Mouse (Mus musculus) liver, adult 2 months (tissue): ENCODE measurements around the gene Fam129c. TPM values are rescaled to one million over a fixed set of nuclear protein-coding genes. Genes with fewer than 3 reads are reported as not detected.
A peak's percentile ranks its signal among the peaks of the same experiment; 100 is the strongest.

ENCODE experiments used
- DNase-seq: peaks from one replicate; pipeline ENCODE4 v3.0.0-alpha.2; 2011; ENCODE audit warnings: low read depth, low spot score; ENCODE audit errors: extremely low read depth
- H3K27ac ChIP-seq: fragments of 200-500 bp; replicated peaks from 2 replicates; pipeline ENCODE4 v1.5.1; 2012; ENCODE audit warnings: low read depth, mild to moderate bottlenecking, control low read depth, inconsistent platforms, low read length; ENCODE audit not compliant: insufficient read depth
- H3K27me3 ChIP-seq: fragments of 200-500 bp; 2 replicates; pipeline ENCODE4 v1.6.1; 2012; ENCODE audit warnings: mild to moderate bottlenecking, moderate library complexity, low read length, inconsistent platforms; ENCODE audit not compliant: control insufficient read depth, insufficient read depth
- H3K36me3 ChIP-seq: fragments of 200-500 bp; 2 replicates; pipeline ENCODE4 v1.6.1; 2012; ENCODE audit warnings: low read length, inconsistent platforms; ENCODE audit not compliant: control insufficient read depth, insufficient read depth
- H3K4me1 ChIP-seq: fragments of 200-500 bp; 2 replicates; pipeline ENCODE4 v1.6.1; 2011; ENCODE audit warnings: low read length; ENCODE audit not compliant: control insufficient read depth, insufficient read depth
- H3K4me3 ChIP-seq: fragments of 200-500 bp; 2 replicates; pipeline ENCODE4 v1.5.1; 2011; ENCODE audit warnings: low read depth, mild to moderate bottlenecking, control low read depth, low read length, moderate library complexity; ENCODE audit not compliant: insufficient read depth
- H3K79me2 ChIP-seq: fragments of 200-500 bp; 2 replicates; pipeline ENCODE4 v1.6.1; 2012; ENCODE audit warnings: inconsistent platforms, mild to moderate bottlenecking, low read length, moderate library complexity; ENCODE audit not compliant: control insufficient read depth, insufficient read depth
- H3K9ac ChIP-seq: fragments of 200-500 bp; 2 replicates; pipeline ENCODE4 v1.6.1; 2012; ENCODE audit warnings: low read depth, mild to moderate bottlenecking, control low read depth, inconsistent platforms, low read length
- CTCF ChIP-seq: fragments of 200-500 bp; IDR thresholded peaks from 2 replicates; pipeline ENCODE4 v1.5.1; 2011; ENCODE audit warnings: low read depth, low read length, control low read depth
- POLR2A ChIP-seq: fragments of 200-500 bp; IDR thresholded peaks from 2 replicates; pipeline ENCODE4 v1.6.1; 2011; ENCODE audit warnings: low read length, control low read depth; ENCODE audit not compliant: insufficient read depth; ENCODE audit errors: extremely low read depth
- WGBS: fragments of 180-500 bp; shearing (Covaris S2); methylation state at CpG from one replicate; pipeline ENCODE4 v1.1.7; 2018; 5-methylcytosine and 5-hydroxymethylcytosine counted together
- polyA plus RNA-seq: library from polyadenylated mRNA; depleted of rRNA; stranded (reverse); fragments of >200 nt; gene quantifications from 2 replicates; pipeline ENCODE4 v1.2.3, GENCODE M21; 2012; rRNA removed
- total RNA-seq: library from RNA; depleted of rRNA; stranded (reverse); fragments of >200 nt; gene quantifications from 2 replicates; pipeline ENCODE4 v1.2.3, GENCODE M21; 2014; rRNA removed

The Fam129c gene
- total and polyA plus RNA-seq, 2 experiments: 0.73 to 0.92 TPM

GRCm38 (mm10) chr8:71633981-71634667, 36.7 kb downstream of the Fam129c start:
- Histone ChIP-seq H3K27me3 (0 out of 2 replicates have a peak, but pooled peaks cover 3% of the 10 kb centered on the region), H3K36me3 (no peaks in the 10 kb centered on the region), H3K79me2 (no peaks in the 10 kb centered on the region), H3K27ac (no peak overlapping the region), H3K4me1 (no peaks in the 10 kb centered on the region), H3K9ac (no peak overlapping the region), H3K4me3 (no peak overlapping the region)
- peak; percentile 47 for DNase-seq
- WGBS: 7% methylated on average over 26 of the region's 26 CpGs
- TF ChIP-seq CTCF (no peak), POLR2A (no peak)

GRCm38 (mm10) chr8:71637149-71638095, 40.0 kb downstream of the Fam129c start:
- Histone ChIP-seq H3K27ac (no peak overlapping the region), H3K79me2 (no peaks in the 10 kb centered on the region), H3K4me3 (no peak overlapping the region), H3K27me3 (0 out of 2 replicates have a peak, but pooled peaks cover 3% of the 10 kb centered on the region), H3K9ac (no peak overlapping the region), H3K4me1 (no peaks in the 10 kb centered on the region), H3K36me3 (no peaks in the 10 kb centered on the region)
- no peak for DNase-seq
- no peak for TF ChIP-seq CTCF
- TF ChIP-seq POLR2A: no peak
- WGBS: 69% methylated on average over 8 of the region's 8 CpGs

GRCm38 (mm10) chr8:71638321-71638720, 40.9 kb downstream of the Fam129c start:
- Histone ChIP-seq H3K4me1 (no peaks in the 10 kb centered on the region), H3K4me3 (no peak overlapping the region), H3K36me3 (no peaks in the 10 kb centered on the region), H3K79me2 (no peaks in the 10 kb centered on the region), H3K27me3 (0 out of 2 replicates have a peak, but pooled peaks cover 3% of the 10 kb centered on the region), H3K9ac (no peak overlapping the region), H3K27ac (no peak overlapping the region)
- no peak for DNase-seq
- 65% methylated on average over 6 of the region's 6 CpGs for WGBS
- TF ChIP-seq POLR2A (no peak), CTCF (no peak)

- DNase-seq: no peak
- Histone ChIP-seq H3K36me3 (no peaks in the 10 kb centered on the region), H3K9ac (no peak overlapping the region), H3K27me3 (no peaks in the 10 kb centered on the region), H3K4me1 (no peaks in the 10 kb centered on the region), H3K4me3 (no peak overlapping the region), H3K27ac (no peak overlapping the region), H3K79me2 (no peaks in the 10 kb centered on the region)
- 76% methylated on average over 4 of the region's 4 CpGs for WGBS
- TF ChIP-seq POLR2A (no peak), CTCF (no peak)
Measured at GRCm38 (mm10) chr8:71639318-71639717, 41.9 kb downstream of the Fam129c start.

GRCm38 (mm10) chr8:71645510-71645909, 48.1 kb downstream of the Fam129c start:
- 85% methylated on average over 9 of the region's 9 CpGs for WGBS
- Histone ChIP-seq H3K9ac (no peak overlapping the region), H3K27ac (no peak overlapping the region), H3K4me1 (no peaks in the 10 kb centered on the region), H3K27me3 (no peaks in the 10 kb centered on the region), H3K36me3 (no peaks in the 10 kb centered on the region), H3K79me2 (no peaks in the 10 kb centered on the region), H3K4me3 (no peak overlapping the region)
- DNase-seq: no peak
- TF ChIP-seq CTCF (no peak), POLR2A (no peak)

GRCm38 (mm10) chr8:71654600-71654999, 57.2 kb downstream of the Fam129c start:
- Histone ChIP-seq H3K4me3 (no peak overlapping the region), H3K36me3 (no peaks in the 10 kb centered on the region), H3K79me2 (no peaks in the 10 kb centered on the region), H3K4me1 (peaks cover 4% of the 10 kb centered on the region), H3K9ac (no peak overlapping the region), H3K27me3 (peaks cover 7% of the 10 kb centered on the region; the same call in 1 of the 2 replicates), H3K27ac (no peak overlapping the region)
- no peak for TF ChIP-seq POLR2A
- TF ChIP-seq CTCF: no peak
- 4% methylated on average over 24 of the region's 24 CpGs for WGBS
- no peak for DNase-seq

Other genes starting within 250 kb of the Fam129c start
- gene Use1, start 230.8 kb upstream of the Fam129c start, total RNA-seq: 76.6 and 82.2 TPM in 2 replicates
- 60.2 and 69.9 TPM in 2 replicates for gene Use1, start 230.8 kb upstream of the Fam129c start, polyA plus RNA-seq
- 8.0 and 8.1 TPM in 2 replicates for gene Ocel1, start 226.3 kb upstream of the Fam129c start, total RNA-seq
- 9.2 and 17.1 TPM in 2 replicates for gene Ocel1, start 226.3 kb upstream of the Fam129c start, polyA plus RNA-seq
- gene Nr2f6, start 215.7 kb upstream of the Fam129c start, total RNA-seq: 73.9 and 117 TPM in 2 replicates
- 319 and 341 TPM in 2 replicates for gene Nr2f6, start 215.7 kb upstream of the Fam129c start, polyA plus RNA-seq
- 7.9 and 9.7 TPM in 2 replicates for gene Ushbp1, start 201.8 kb upstream of the Fam129c start, total RNA-seq
- gene Ushbp1, start 201.8 kb upstream of the Fam129c start, polyA plus RNA-seq: 7.9 and 13.6 TPM in 2 replicates
- gene Babam1, start 200.8 kb upstream of the Fam129c start, total RNA-seq: 42.7 and 44.8 TPM in 2 replicates
- gene Babam1, start 200.8 kb upstream of the Fam129c start, polyA plus RNA-seq: 98.5 and 106 TPM in 2 replicates
- 0.09 and 0.34 TPM in 2 replicates for gene Ankle1, start 191.6 kb upstream of the Fam129c start, total RNA-seq
- gene Ankle1, start 191.6 kb upstream of the Fam129c start, polyA plus RNA-seq: 0.11 and 0.22 TPM in 2 replicates
- gene Abhd8, start 134.0 kb upstream of the Fam129c start, total RNA-seq: 3.1 and 5.0 TPM in 2 replicates
- gene Abhd8, start 134.0 kb upstream of the Fam129c start, polyA plus RNA-seq: 6.7 and 11.7 TPM in 2 replicates
- gene Mrpl34, start 132.7 kb upstream of the Fam129c start, total RNA-seq: 35.1 and 48.2 TPM in 2 replicates
- 104 and 123 TPM in 2 replicates for gene Mrpl34, start 132.7 kb upstream of the Fam129c start, polyA plus RNA-seq
- 7.7 and 8.3 TPM in 2 replicates for gene Dda1, start 128.4 kb upstream of the Fam129c start, total RNA-seq
- 32.5 and 34.1 TPM in 2 replicates for gene Dda1, start 128.4 kb upstream of the Fam129c start, polyA plus RNA-seq
- gene Ano8, start 111.7 kb upstream of the Fam129c start, total RNA-seq: 2.3 and 3.8 TPM in 2 replicates
- 3.7 and 5.2 TPM in 2 replicates for gene Ano8, start 111.7 kb upstream of the Fam129c start, polyA plus RNA-seq
- gene Gtpbp3, start 109.5 kb upstream of the Fam129c start, total RNA-seq: 11.6 and 12.7 TPM in 2 replicates
- 12.9 and 15.5 TPM in 2 replicates for gene Gtpbp3, start 109.5 kb upstream of the Fam129c start, polyA plus RNA-seq
- 15.3 and 22.8 TPM in 2 replicates for gene Plvap, start 85.9 kb upstream of the Fam129c start, total RNA-seq
- gene Plvap, start 85.9 kb upstream of the Fam129c start, polyA plus RNA-seq: 128 and 132 TPM in 2 replicates
- gene Ccdc194, start 71.9 kb upstream of the Fam129c start, total RNA-seq: not detected in 2 replicates
- gene Ccdc194, start 71.9 kb upstream of the Fam129c start, polyA plus RNA-seq: 0.05 TPM in 1 of 2 replicates, not detected in the other
- 603 and 678 TPM in 2 replicates for gene Bst2, start 60.2 kb upstream of the Fam129c start, total RNA-seq
- gene Bst2, start 60.2 kb upstream of the Fam129c start, polyA plus RNA-seq: 798 and 871 TPM in 2 replicates
- gene Mvb12a, start 54.7 kb upstream of the Fam129c start, total RNA-seq: 98.9 and 105 TPM in 2 replicates
- 164 and 165 TPM in 2 replicates for gene Mvb12a, start 54.7 kb upstream of the Fam129c start, polyA plus RNA-seq
- 0.46 and 0.47 TPM in 2 replicates for gene Tmem221, start 38.8 kb upstream of the Fam129c start, total RNA-seq
- 0.14 and 0.55 TPM in 2 replicates for gene Tmem221, start 38.8 kb upstream of the Fam129c start, polyA plus RNA-seq
- gene Nxnl1, start 31.0 kb upstream of the Fam129c start, total RNA-seq: not detected in 2 replicates
- not detected in 2 replicates for gene Nxnl1, start 31.0 kb upstream of the Fam129c start, polyA plus RNA-seq
- 6.8 and 7.2 TPM in 2 replicates for gene Slc27a1, start 28.8 kb upstream of the Fam129c start, total RNA-seq
- gene Slc27a1, start 28.8 kb upstream of the Fam129c start, polyA plus RNA-seq: 12.5 and 15.7 TPM in 2 replicates
- gene Pgls, start 5.5 kb upstream of the Fam129c start, total RNA-seq: 111 and 113 TPM in 2 replicates
- gene Pgls, start 5.5 kb upstream of the Fam129c start, polyA plus RNA-seq: 119 and 124 TPM in 2 replicates
- 43.2 and 55.0 TPM in 2 replicates for gene Colgalt1, start 13.3 kb downstream of the Fam129c start, total RNA-seq
- gene Colgalt1, start 13.3 kb downstream of the Fam129c start, polyA plus RNA-seq: 65.3 and 77.3 TPM in 2 replicates
- 0.09 and 0.20 TPM in 2 replicates for gene Unc13a, start 74.1 kb downstream of the Fam129c start, total RNA-seq
- gene Unc13a, start 74.1 kb downstream of the Fam129c start, polyA plus RNA-seq: 0.15 and 0.72 TPM in 2 replicates
- 4.0 and 4.6 TPM in 2 replicates for gene Jak3, start 78.6 kb downstream of the Fam129c start, total RNA-seq
- gene Jak3, start 78.6 kb downstream of the Fam129c start, polyA plus RNA-seq: 5.7 and 7.9 TPM in 2 replicates
- 0.74 and 1.1 TPM in 2 replicates for gene Insl3, start 91.6 kb downstream of the Fam129c start, total RNA-seq
- gene Insl3, start 91.6 kb downstream of the Fam129c start, polyA plus RNA-seq: 4.9 and 8.2 TPM in 2 replicates
- gene B3gnt3, start 104.1 kb downstream of the Fam129c start, total RNA-seq: 0.92 and 1.3 TPM in 2 replicates
- 1.5 and 2.6 TPM in 2 replicates for gene B3gnt3, start 104.1 kb downstream of the Fam129c start, polyA plus RNA-seq
- 0.18 and 0.87 TPM in 2 replicates for gene Fcho1, start 128.1 kb downstream of the Fam129c start, total RNA-seq
- 0.44 and 2.8 TPM in 2 replicates for gene Fcho1, start 128.1 kb downstream of the Fam129c start, polyA plus RNA-seq